Mouse (Mus musculus): ENCODE data around the gene Otop2.

DNA sequence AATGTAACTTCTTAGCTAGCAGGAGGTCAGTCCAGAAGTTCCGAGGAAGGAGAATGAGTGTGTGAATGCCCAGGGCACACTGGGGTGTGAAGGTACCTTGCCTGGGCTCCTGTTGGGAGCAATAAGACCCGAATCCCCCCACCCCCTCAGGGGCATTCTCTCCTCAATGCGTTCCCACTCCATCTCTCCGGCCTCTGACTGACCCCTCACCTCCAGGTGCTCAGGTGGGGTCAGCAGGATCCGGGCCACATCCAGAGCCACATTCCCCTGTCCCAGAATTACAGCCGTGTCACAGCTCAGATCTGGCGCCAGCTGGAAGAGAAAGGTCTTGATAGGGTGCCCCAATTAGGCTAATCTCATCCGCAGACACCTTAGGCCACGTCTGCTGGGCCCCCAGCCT is 35.9 kb upstream of the Otop2 start:
- no peak for TF ChIP-seq CTCF (IDR thresholded peaks at IDR 0.05; ENCODE audit: low read depth)
- TF ChIP-seq EP300 (IDR thresholded peaks at IDR 0.05; ENCODE audit: low read depth): no peak

Measured in heart, postnatal 0 days (tissue).